Mouse (Mus musculus) forebrain, embryonic 16.5 days (tissue): ENCODE results near the gene Zfp800. TPM values are rescaled to one million over a fixed set of nuclear protein-coding genes. Genes with fewer than 3 reads are reported as not detected.

ENCODE experiments used
- ATAC-seq: fragments of 200-750 bp; cut with Nextera tagmentation; 2 replicates; pipeline ENCODE4 v1.8.0; 2017; ENCODE audit warnings: mild to moderate bottlenecking, moderate library complexity
- H3K27ac ChIP-seq: fragments of 300-500 bp; sonication (generic); 2 replicates; pipeline ENCODE4 v1.5.1; 2014; ENCODE audit warnings: low read length, control low read depth
- H3K27me3 ChIP-seq: fragments of 300-500 bp; sonication (generic); replicated peaks from 2 replicates; pipeline ENCODE4 v1.6.1; 2014; ENCODE audit warnings: low read length; ENCODE audit not compliant: control insufficient read depth, insufficient read depth
- H3K36me3 ChIP-seq: fragments of 300-500 bp; sonication (generic); 2 replicates; pipeline ENCODE4 v1.6.1; 2014; ENCODE audit not compliant: control insufficient read depth, insufficient read depth
- H3K4me1 ChIP-seq: fragments of 300-500 bp; sonication (generic); replicated peaks from 2 replicates; pipeline ENCODE4 v1.6.1; 2014; ENCODE audit warnings: low read length; ENCODE audit not compliant: control insufficient read depth, insufficient read depth
- H3K4me2 ChIP-seq: fragments of 300-500 bp; sonication (generic); 2 replicates; pipeline ENCODE4 v1.6.1; 2014; ENCODE audit warnings: mild to moderate bottlenecking, low read length, control low read depth
- H3K4me3 ChIP-seq: fragments of 300-500 bp; sonication (generic); replicated peaks from 2 replicates; pipeline ENCODE4 v1.5.1; 2014; ENCODE audit warnings: mild to moderate bottlenecking, low read length, control low read depth
- H3K9ac ChIP-seq: fragments of 300-500 bp; sonication (generic); replicated peaks from 2 replicates; pipeline ENCODE4 v1.6.1; 2014; ENCODE audit warnings: low read depth, low read length, control low read depth
- H3K9me3 ChIP-seq: fragments of 300-500 bp; sonication (generic); 2 replicates; pipeline ENCODE4 v1.6.1; 2016; ENCODE audit warnings: low read length; ENCODE audit not compliant: control insufficient read depth
- WGBS: fragments of 180-500 bp; shearing (Covaris S2); extraction: QIAGEN DNeasy Blood & Tissue Kit; methylation state at CpG from one replicate; pipeline ENCODE4 v1.1.7; 2014; 5-methylcytosine and 5-hydroxymethylcytosine counted together
- polyA plus RNA-seq: library from polyadenylated mRNA; unstranded; fragments of >200 nt; fragmentation: Nextera tagmentation; extraction: Ambion mirVana; gene quantifications from 2 replicates; pipeline ENCODE4 v1.2.1, GENCODE M21; 2015

The Zfp800 gene
- polyA plus RNA-seq, 1 experiment from 2014 or later = 18.4 TPM

DNA sequence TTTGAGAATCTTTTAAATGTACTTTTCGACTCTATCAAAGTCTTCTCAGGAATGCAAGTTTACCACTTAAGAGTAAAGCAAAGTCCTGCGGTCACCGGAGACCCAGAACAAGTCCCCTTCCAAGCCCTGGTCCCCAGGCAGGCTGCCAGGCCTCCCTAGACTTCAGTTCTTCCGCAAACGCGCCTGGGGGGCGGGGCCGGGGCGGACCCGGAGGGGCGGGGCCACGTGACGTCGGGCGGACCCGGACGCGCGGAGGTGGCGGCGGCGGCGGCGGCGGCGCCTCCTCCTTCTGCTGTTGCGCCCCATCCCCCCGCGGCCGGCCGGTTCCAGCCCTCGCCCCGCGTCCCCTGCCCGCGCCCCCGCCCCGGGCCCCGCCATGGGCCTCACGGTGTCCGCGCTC, 25.5 kb upstream of the Zfp800 start, which contains the start of gene Arf5:
TSS of gene Arf5 (plus strand) at position 248 of the 400 bp plus-strand sequence.
- H3K27me3 ChIP-seq = no peaks in the 10 kb centered on the region
- H3K27ac ChIP-seq = peak within 1 kb of the TSS; percentile 77
- peak; percentile 78 for ATAC-seq
- peak within 1 kb of the TSS; percentile 84 for H3K4me3 ChIP-seq
- peak within 1 kb of the TSS; percentile 69 for H3K4me2 ChIP-seq
- peaks cover 7% of the 10 kb centered on the region for H3K36me3 ChIP-seq
- no peaks in the 10 kb centered on the region for H3K9me3 ChIP-seq
- WGBS = under 1% methylated on average over 23 of the region's 42 CpGs
- H3K9ac ChIP-seq = peak within 1 kb of the TSS; percentile 98
- peaks cover 35% of the 10 kb centered on the region for H3K4me1 ChIP-seq

DNA sequence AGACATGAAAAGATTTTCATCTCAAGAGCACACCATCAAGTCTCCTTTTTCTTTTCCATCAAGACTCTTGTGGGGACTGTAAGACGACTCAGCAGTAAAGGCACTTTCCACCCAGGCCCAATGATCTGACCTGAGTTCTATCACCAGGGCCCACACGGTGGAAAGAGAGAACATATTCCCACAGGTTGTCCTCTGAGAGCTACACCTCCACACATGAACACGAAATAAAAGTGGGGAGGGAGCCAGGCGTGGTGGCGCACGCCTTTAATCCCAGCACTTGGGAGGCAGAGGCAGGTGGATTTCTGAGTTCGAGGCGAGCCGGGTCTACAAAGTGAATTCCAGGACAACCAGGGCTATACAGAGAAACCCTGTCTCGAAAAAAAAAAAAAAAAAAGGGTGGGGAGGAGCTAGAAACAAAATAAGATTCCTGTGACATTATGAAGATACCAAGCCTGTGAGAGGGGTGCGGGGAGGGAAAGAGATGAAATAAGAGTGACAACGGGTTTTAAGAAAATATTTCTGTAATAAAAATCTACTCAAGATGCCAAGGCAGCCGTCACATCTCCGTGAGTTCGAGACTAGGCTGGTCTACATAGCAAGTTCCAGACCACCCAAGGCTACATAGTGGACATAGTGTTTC, 25.0 kb upstream of the Zfp800 start:
- H3K9me3 ChIP-seq = no peaks in the 10 kb centered on the region
- no peak; the same call in 1 of the 2 replicates for ATAC-seq
- H3K36me3 ChIP-seq = peaks cover 13% of the 10 kb centered on the region
- H3K4me1 ChIP-seq = peaks cover 35% of the 10 kb centered on the region
- H3K9ac ChIP-seq = peak overlapping the region; percentile 98; the same call in 1 of the 2 replicates
- H3K27me3 ChIP-seq = no peaks in the 10 kb centered on the region
- 71% methylated on average over 15 of the region's 15 CpGs for WGBS
- peak overlapping the region; percentile 42 for H3K4me2 ChIP-seq
- 0 out of 2 replicates have a peak overlapping the region, but pooled peaks have one; percentile 34 for H3K27ac ChIP-seq
- peak overlapping the region; percentile 84 for H3K4me3 ChIP-seq

- Histone ChIP-seq H3K4me2 (peak overlapping the region; percentile 98), H3K4me1 (peaks cover 35% of the 10 kb centered on the region), H3K36me3 (peaks cover 15% of the 10 kb centered on the region), H3K27ac (0 out of 2 replicates have a peak overlapping the region, but pooled peaks have one; percentile 35), H3K27me3 (no peaks in the 10 kb centered on the region), H3K9ac (peak overlapping the region; percentile 83), H3K4me3 (peak overlapping the region; percentile 90), H3K9me3 (no peaks in the 10 kb centered on the region)
- ATAC-seq = peak; percentile 85
- WGBS = under 1% methylated on average over 27 of the region's 27 CpGs
Observed at GRCm38 (mm10) chr6:28421469-28422000, 23.7 kb upstream of the Zfp800 start.

- H3K4me2 ChIP-seq = peak overlapping the region; percentile 98
- H3K9ac ChIP-seq = peak overlapping the region; percentile 83
- WGBS = 24% methylated on average over 13 of the region's 13 CpGs
- H3K36me3 ChIP-seq = peaks cover 20% of the 10 kb centered on the region
- H3K9me3 ChIP-seq = no peaks in the 10 kb centered on the region
- no peak for ATAC-seq
- H3K4me3 ChIP-seq = peak overlapping the region; percentile 90
- H3K4me1 ChIP-seq = peaks cover 35% of the 10 kb centered on the region
- H3K27me3 ChIP-seq = no peaks in the 10 kb centered on the region
- no peak overlapping the region for H3K27ac ChIP-seq
Observed at GRCm38 (mm10) chr6:28420865-28421264, 23.1 kb upstream of the Zfp800 start.

DNA sequence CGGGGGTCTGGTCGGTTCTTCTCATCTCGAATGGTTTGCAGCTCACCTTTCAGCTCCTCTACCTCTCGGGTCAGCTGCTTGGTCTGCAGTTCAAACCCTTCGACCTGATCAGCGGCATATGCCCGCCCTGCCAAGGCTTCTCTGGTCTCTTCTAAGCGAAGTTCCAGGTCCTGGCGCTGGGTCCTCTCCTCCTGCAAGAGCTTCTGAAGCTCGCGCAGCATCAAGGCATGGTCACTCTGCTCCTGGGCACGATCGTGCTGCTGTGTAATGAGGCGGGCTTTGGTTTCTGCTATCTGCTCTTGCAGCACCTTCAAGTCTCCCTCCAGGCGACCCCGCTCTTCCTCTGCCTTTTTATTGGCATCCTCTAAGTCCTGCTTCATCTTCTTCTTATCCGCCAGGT, 22.6 kb upstream of the Zfp800 start:
- H3K9me3 ChIP-seq = no peaks in the 10 kb centered on the region
- H3K4me1 ChIP-seq = peaks cover 35% of the 10 kb centered on the region
- peaks cover 26% of the 10 kb centered on the region for H3K36me3 ChIP-seq
- ATAC-seq = no peak
- H3K4me2 ChIP-seq = peak overlapping the region; percentile 98
- no peak overlapping the region for H3K27ac ChIP-seq
- WGBS = 86% methylated on average over 17 of the region's 17 CpGs
- H3K9ac ChIP-seq = no peak overlapping the region; the same call in 1 of the 2 replicates
- peak overlapping the region; percentile 90 for H3K4me3 ChIP-seq
- no peaks in the 10 kb centered on the region for H3K27me3 ChIP-seq

- Histone ChIP-seq H3K27ac (no peak overlapping the region), H3K4me2 (peak overlapping the region; percentile 98), H3K9ac (no peak overlapping the region), H3K4me3 (no peak overlapping the region), H3K27me3 (no peaks in the 10 kb centered on the region), H3K4me1 (peaks cover 30% of the 10 kb centered on the region), H3K36me3 (peaks cover 28% of the 10 kb centered on the region), H3K9me3 (no peaks in the 10 kb centered on the region)
- WGBS = 84% methylated on average over 2 of the region's 2 CpGs
- no peak for ATAC-seq
Observed at GRCm38 (mm10) chr6:28419673-28420072, 21.9 kb upstream of the Zfp800 start.

DNA sequence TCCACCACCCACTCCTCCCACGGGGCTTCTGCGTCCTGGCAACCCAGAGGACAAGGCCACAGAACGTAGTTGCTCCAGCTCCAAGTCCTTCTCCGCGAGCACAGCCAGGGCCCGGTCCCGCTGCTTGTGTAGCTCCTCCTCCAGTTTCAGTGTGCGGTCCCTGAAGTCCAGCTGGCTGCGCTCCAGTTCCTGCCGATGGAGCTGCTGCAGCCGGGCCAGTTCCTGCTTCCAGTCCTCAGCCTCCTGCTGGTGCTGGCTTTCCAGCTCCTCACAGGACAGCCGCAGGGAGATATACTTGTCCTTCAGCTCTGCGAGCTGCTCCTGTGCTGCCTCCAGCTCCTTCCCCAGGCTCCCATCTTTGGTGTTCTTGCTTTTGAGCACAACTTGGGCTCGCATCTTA, 20.6 kb upstream of the Zfp800 start:
- no peak for ATAC-seq
- Histone ChIP-seq H3K9me3 (no peaks in the 10 kb centered on the region), H3K27me3 (no peaks in the 10 kb centered on the region), H3K4me1 (peaks cover 23% of the 10 kb centered on the region), H3K4me3 (no peak overlapping the region), H3K4me2 (no peak overlapping the region), H3K27ac (no peak overlapping the region), H3K36me3 (peaks cover 28% of the 10 kb centered on the region), H3K9ac (no peak overlapping the region)
- WGBS = 84% methylated on average over 14 of the region's 14 CpGs

- no peak for ATAC-seq
- peaks cover 28% of the 10 kb centered on the region for H3K36me3 ChIP-seq
- H3K4me3 ChIP-seq = no peak overlapping the region
- H3K27me3 ChIP-seq = no peaks in the 10 kb centered on the region
- H3K9me3 ChIP-seq = no peaks in the 10 kb centered on the region
- no peak overlapping the region for H3K4me2 ChIP-seq
- peaks cover 20% of the 10 kb centered on the region for H3K4me1 ChIP-seq
- no peak overlapping the region for H3K27ac ChIP-seq
- 84% methylated on average over 4 of the region's 4 CpGs for WGBS
- H3K9ac ChIP-seq = no peak overlapping the region
Observed at GRCm38 (mm10) chr6:28416981-28417380, 19.2 kb upstream of the Zfp800 start.

DNA sequence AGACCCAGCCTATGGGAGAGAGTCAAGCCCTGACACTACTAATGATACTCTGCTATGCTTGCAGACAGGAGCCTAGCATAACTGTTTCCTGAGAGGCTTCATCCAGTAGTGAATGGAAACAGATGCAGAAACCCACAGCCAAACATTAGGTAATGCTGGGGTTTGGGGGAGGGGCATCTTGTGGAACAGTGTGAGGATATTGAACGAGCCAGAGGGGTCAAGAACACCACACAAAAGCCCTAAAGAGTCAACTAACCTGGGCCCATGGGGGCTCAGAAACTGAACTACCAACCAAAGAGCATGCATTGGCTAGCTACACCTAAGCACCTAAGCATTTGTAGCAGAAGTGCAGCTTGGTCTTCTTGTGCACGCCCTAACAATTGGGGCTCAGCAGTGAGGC, 13.4 kb upstream of the Zfp800 start:
- H3K4me3 ChIP-seq = no peak overlapping the region
- H3K27ac ChIP-seq = no peak overlapping the region
- H3K4me1 ChIP-seq = no peaks in the 10 kb centered on the region
- H3K4me2 ChIP-seq = no peak overlapping the region
- H3K36me3 ChIP-seq = peaks cover 11% of the 10 kb centered on the region
- 74% methylated on average over 2 of the region's 2 CpGs for WGBS
- no peaks in the 10 kb centered on the region for H3K9me3 ChIP-seq
- H3K9ac ChIP-seq = no peak overlapping the region
- no peaks in the 10 kb centered on the region for H3K27me3 ChIP-seq
- no peak for ATAC-seq
